Mouse (Mus musculus): Measurements from ENCODE around the gene Uvrag. TPM values are rescaled to one million over a fixed set of nuclear protein-coding genes. Genes with fewer than 3 reads are reported as not detected.
A peak's percentile ranks its signal among the peaks of the same experiment; 100 is the strongest.

The Uvrag gene
- total RNA-seq, 2 experiments from 2014 or later = 12.9 to 14.6 TPM

- DNase-seq = no peak
- intact Hi-C loops (cut with DNase I; ENCODE audit: low total_unique reads) = no loop called here
Observed at GRCm38 (mm10) chr7:99114006-99114726, 26.8 kb downstream of the Uvrag start.

- intact Hi-C loops (cut with DNase I; ENCODE audit: low total_unique reads) = loop anchor here (5.0 kb wide), 1 partner anchor 45 kb away; no protein-coding TSS in a partner anchor
- no peak for DNase-seq
Observed at GRCm38 (mm10) chr7:99107566-99107965, 33.4 kb downstream of the Uvrag start.

- intact Hi-C loops (cut with DNase I; ENCODE audit: low total_unique reads) = loop anchor here (5.0 kb wide), 1 partner anchor 46 kb away; no protein-coding TSS in a partner anchor
- DNase-seq = no peak
Observed at GRCm38 (mm10) chr7:99106714-99107270, 34.1 kb downstream of the Uvrag start.

- intact Hi-C loops (cut with DNase I; ENCODE audit: low total_unique reads) = no loop called here
- DNase-seq = no peak
Observed at GRCm38 (mm10) chr7:99101767-99102593, 39.0 kb downstream of the Uvrag start.

GRCm38 (mm10) chr7:99101076-99101475 is 39.9 kb downstream of the Uvrag start:
- DNase-seq = no peak
- intact Hi-C loops (cut with DNase I; ENCODE audit: low total_unique reads) = no loop called here

- intact Hi-C loops (cut with DNase I; ENCODE audit: low total_unique reads) = no loop called here
- DNase-seq = no peak
Observed at GRCm38 (mm10) chr7:99100573-99100972, 40.4 kb downstream of the Uvrag start.

- no peak for DNase-seq
- intact Hi-C loops (cut with DNase I; ENCODE audit: low total_unique reads) = no loop called here
Observed at GRCm38 (mm10) chr7:99100087-99100486, 40.9 kb downstream of the Uvrag start.

GRCm38 (mm10) chr7:99097781-99098180 is 43.2 kb downstream of the Uvrag start:
- DNase-seq = no peak
- intact Hi-C loops (cut with DNase I; ENCODE audit: low total_unique reads) = no loop called here

- no peak for DNase-seq
- intact Hi-C loops (cut with DNase I; ENCODE audit: low total_unique reads) = no loop called here
Observed at GRCm38 (mm10) chr7:99097128-99097527, 43.8 kb downstream of the Uvrag start.

GRCm38 (mm10) chr7:99095191-99095590 is 45.8 kb downstream of the Uvrag start:
- intact Hi-C loops (cut with DNase I; ENCODE audit: low total_unique reads) = no loop called here
- DNase-seq = no peak

GRCm38 (mm10) chr7:99094336-99094735 is 46.6 kb downstream of the Uvrag start:
- DNase-seq = no peak
- intact Hi-C loops (cut with DNase I; ENCODE audit: low total_unique reads) = no loop called here

GRCm38 (mm10) chr7:99091915-99092645 is 48.9 kb downstream of the Uvrag start:
- no peak for DNase-seq
- intact Hi-C loops (cut with DNase I; ENCODE audit: low total_unique reads) = no loop called here

GRCm38 (mm10) chr7:99089716-99090115 is 51.2 kb downstream of the Uvrag start:
- intact Hi-C loops (cut with DNase I; ENCODE audit: low total_unique reads) = no loop called here
- DNase-seq = no peak

GRCm38 (mm10) chr7:99088576-99089346 is 52.2 kb downstream of the Uvrag start:
- intact Hi-C loops (cut with DNase I; ENCODE audit: low total_unique reads) = no loop called here
- no peak for DNase-seq

- no peak for DNase-seq
- intact Hi-C loops (cut with DNase I; ENCODE audit: low total_unique reads) = no loop called here
Observed at GRCm38 (mm10) chr7:99087581-99087980, 53.4 kb downstream of the Uvrag start.

- intact Hi-C loops (cut with DNase I; ENCODE audit: low total_unique reads) = no loop called here
- no peak for DNase-seq
Observed at GRCm38 (mm10) chr7:99086646-99087443, 54.1 kb downstream of the Uvrag start.

GRCm38 (mm10) chr7:99085249-99085648 is 55.7 kb downstream of the Uvrag start:
- intact Hi-C loops (cut with DNase I; ENCODE audit: low total_unique reads) = no loop called here
- DNase-seq = peak; percentile 57

- DNase-seq = peak; percentile 38
- intact Hi-C loops (cut with DNase I; ENCODE audit: low total_unique reads) = loop anchor here (5.0 to 10.0 kb wide), 2 partner anchors 112 to 335 kb away; no protein-coding TSS in a partner anchor
Observed at GRCm38 (mm10) chr7:99079522-99079921, 61.4 kb downstream of the Uvrag start.
